Mouse (Mus musculus) myocyte (in vitro differentiated cells): ENCODE measurements around the gene Tfcp2l1.

Experiments used
- CEBPB ChIP-seq: IDR thresholded peaks from 2 replicates; pipeline ENCODE4 v1.6.1; 2011; ENCODE audit warnings: mild to moderate bottlenecking, moderate library complexity; ENCODE audit not compliant: poor library complexity, insufficient read depth, severe bottlenecking
- E2F4 ChIP-seq: IDR thresholded peaks from one replicate; pipeline ENCODE4 v1.6.1; 2011; ENCODE audit warnings: mild to moderate bottlenecking, control low read depth, moderate library complexity; ENCODE audit not compliant: insufficient read depth
- MAX ChIP-seq: IDR thresholded peaks from one replicate; pipeline ENCODE4 v1.6.1; 2011; ENCODE audit warnings: low read depth, mild to moderate bottlenecking, control low read depth
- MYOD1 ChIP-seq, 3 experiments: IDR thresholded peaks; one replicate each; pipeline ENCODE4 v1.6.1; 2011; ENCODE audit warnings: control low read depth in 2 of 3, low read depth in 2 of 3, mild to moderate bottlenecking in 2 of 3, moderate library complexity in 1 of 3; ENCODE audit not compliant: insufficient read length in 2 of 3, control insufficient read depth in 1 of 3
- MYOG ChIP-seq, 3 experiments: IDR thresholded peaks; one replicate each; pipeline ENCODE4 v1.6.1; 2011; ENCODE audit warnings: control low read depth in 2 of 3, low read depth in 2 of 3, mild to moderate bottlenecking in 2 of 3; ENCODE audit not compliant: insufficient read length in 2 of 3, control insufficient read depth in 1 of 3, insufficient read depth in 1 of 3
- POLR2A ChIP-seq: IDR thresholded peaks from one replicate; pipeline ENCODE4 v1.6.1; 2011; ENCODE audit warnings: low read depth, mild to moderate bottlenecking, control low read depth, moderate library complexity; ENCODE audit not compliant: insufficient read length
- POLR2AphosphoS2 ChIP-seq: IDR thresholded peaks from one replicate; pipeline ENCODE4 v1.6.1; 2011; ENCODE audit warnings: low read depth, control low read depth; ENCODE audit not compliant: insufficient read length
- SRF ChIP-seq: IDR thresholded peaks from one replicate; pipeline ENCODE4 v1.6.1; 2011; ENCODE audit warnings: low read depth; ENCODE audit not compliant: control insufficient read depth, insufficient read length
- TCF12 ChIP-seq: IDR thresholded peaks from one replicate; pipeline ENCODE4 v1.6.1; 2011; ENCODE audit warnings: mild to moderate bottlenecking, control low read depth; ENCODE audit not compliant: poor library complexity, insufficient read depth, severe bottlenecking
- USF1 ChIP-seq: IDR thresholded peaks from one replicate; pipeline ENCODE4 v1.6.1; 2011; ENCODE audit warnings: low read depth, mild to moderate bottlenecking, control low read depth, moderate library complexity

GRCm38 (mm10) chr1:118613631-118614183, 14.0 kb upstream of the Tfcp2l1 start:
- TF ChIP-seq POLR2A (no peak), POLR2AphosphoS2 (no peak), MYOG (IDR thresholded peaks at IDR 0.05; ENCODE audit: control insufficient read depth in 1 of 3, insufficient read depth in 1 of 3, insufficient read length in 2 of 3, low read depth in 2 of 3) (no peak), E2F4 (no peak), TCF12 (no peak), USF1 (no peak), SRF (no peak), CEBPB (no peak), MAX (no peak), MYOD1 (IDR thresholded peaks at IDR 0.05; ENCODE audit: control insufficient read depth in 1 of 3, insufficient read length in 2 of 3, low read depth in 2 of 3) (no peak)
